Mouse (Mus musculus): ENCODE data around the gene Tubgcp3.
"Not testable (repeated sequence)": the region's sequence is repeated elsewhere in the genome, so short reads cannot be mapped to it uniquely, and the experiment has no call there.

The Tubgcp3 gene

GRCm38 (mm10) chr8:12672056-12672881 lies at the start of gene Tubgcp3:
TSS of gene Tubgcp3 (minus strand) at chr8:12672248.
- peak; percentile 78 to 82 for DNase-seq (ENCODE audit: low spot score in 2 of 2)

GRCm38 (mm10) chr8:12719091-12719490 lies 47.0 kb upstream of the Tubgcp3 start:
- no peak for DNase-seq (ENCODE audit: low spot score in 2 of 2)

- DNase-seq (ENCODE audit: low spot score in 2 of 2), result no peak
Observed at GRCm38 (mm10) chr8:12715861-12716585, 44.0 kb upstream of the Tubgcp3 start.

- no peak for DNase-seq (ENCODE audit: low spot score in 2 of 2)
Observed at GRCm38 (mm10) chr8:12711623-12712022, 39.6 kb upstream of the Tubgcp3 start.

- peak in 1 of 2 experiments; percentile 4 for DNase-seq (ENCODE audit: low spot score in 2 of 2)
Observed at GRCm38 (mm10) chr8:12703597-12703996, 31.5 kb upstream of the Tubgcp3 start.

GRCm38 (mm10) chr8:12702290-12702689 lies 30.2 kb upstream of the Tubgcp3 start:
- DNase-seq (ENCODE audit: low spot score in 2 of 2), result no peak

- no peak for DNase-seq (ENCODE audit: low spot score in 2 of 2)
Observed at GRCm38 (mm10) chr8:12698660-12699277, 26.7 kb upstream of the Tubgcp3 start.

- DNase-seq (ENCODE audit: low spot score in 2 of 2), result no peak
Observed at GRCm38 (mm10) chr8:12688851-12689250, 16.8 kb upstream of the Tubgcp3 start.

- DNase-seq (ENCODE audit: low spot score in 2 of 2), result peak; percentile 56 to 61
Observed at GRCm38 (mm10) chr8:12677529-12677928, 5.5 kb upstream of the Tubgcp3 start.

- peak in 1 of 2 experiments; percentile 1 for DNase-seq (ENCODE audit: low spot score in 2 of 2)
Observed at GRCm38 (mm10) chr8:12671473-12672055, 484 bp downstream of the Tubgcp3 start.

GRCm38 (mm10) chr8:12670965-12671364 lies 1.1 kb downstream of the Tubgcp3 start:
- DNase-seq (ENCODE audit: low spot score in 2 of 2), result peak in 1 of 2 experiments; percentile 17

GRCm38 (mm10) chr8:12668832-12669231 lies 3.2 kb downstream of the Tubgcp3 start:
- DNase-seq (ENCODE audit: low spot score in 2 of 2), result no peak

- not testable (repeated sequence) for DNase-seq (ENCODE audit: low spot score in 2 of 2)
Observed at GRCm38 (mm10) chr8:12666530-12666929, 5.5 kb downstream of the Tubgcp3 start.

- no peak for DNase-seq (ENCODE audit: low spot score in 2 of 2)
Observed at GRCm38 (mm10) chr8:12663105-12663456, 9.0 kb downstream of the Tubgcp3 start.

GRCm38 (mm10) chr8:12662375-12663104 lies 9.5 kb downstream of the Tubgcp3 start:
- no peak for DNase-seq (ENCODE audit: low spot score in 2 of 2)

- no peak for DNase-seq (ENCODE audit: low spot score in 2 of 2)
Observed at GRCm38 (mm10) chr8:12657411-12657810, 14.6 kb downstream of the Tubgcp3 start.

- no peak for DNase-seq (ENCODE audit: low spot score in 2 of 2)
Observed at GRCm38 (mm10) chr8:12651246-12651645, 20.8 kb downstream of the Tubgcp3 start.

- DNase-seq (ENCODE audit: low spot score in 2 of 2), result no peak
Observed at GRCm38 (mm10) chr8:12650495-12650894, 21.6 kb downstream of the Tubgcp3 start.

- no peak for DNase-seq (ENCODE audit: low spot score in 2 of 2)
Observed at GRCm38 (mm10) chr8:12648951-12649350, 23.1 kb downstream of the Tubgcp3 start.

- DNase-seq (ENCODE audit: low spot score in 2 of 2), result no peak
Observed at GRCm38 (mm10) chr8:12646536-12646935, 25.5 kb downstream of the Tubgcp3 start.

- no peak for DNase-seq (ENCODE audit: low spot score in 2 of 2)
Observed at GRCm38 (mm10) chr8:12644894-12645293, 27.2 kb downstream of the Tubgcp3 start.

Data from spleen, postnatal 36 days (tissue).